Mouse (Mus musculus): ENCODE results near the gene Ulk4.

- TF ChIP-seq GATA1 (IDR thresholded peaks at IDR 0.05; ENCODE audit: borderline replicate concordance, low read length): no peak
- TF ChIP-seq FLI1 (IDR thresholded peaks at IDR 0.05; ENCODE audit: low read length): no peak
These were observed 313.3 kb downstream of the Ulk4 start for GRCm38 (mm10) chr9:120963720-120964119.

Measured in megakaryocyte, embryonic 14.5 days (primary cell).